Mouse (Mus musculus) forebrain, embryonic 10.5 days (tissue): Measurements from ENCODE around the gene Dmc1. TPM values are rescaled to one million over a fixed set of nuclear protein-coding genes. Genes with fewer than 3 reads are reported as not detected.

ENCODE experiments used
- DNase-seq: peaks from one replicate; pipeline ENCODE4 v3.0.0-alpha.2; 2017; ENCODE audit warnings: low spot score; ENCODE audit errors: extremely low spot score
- H3K27ac ChIP-seq: fragments of 300-500 bp; sonication (generic); 2 replicates; pipeline ENCODE4 v1.5.1; 2016; ENCODE audit warnings: mild to moderate bottlenecking
- H3K27me3 ChIP-seq: fragments of 300-500 bp; sonication (generic); 2 replicates; pipeline ENCODE4 v1.6.1; 2016; ENCODE audit warnings: mild to moderate bottlenecking; ENCODE audit not compliant: poor library complexity, severe bottlenecking
- H3K36me3 ChIP-seq: fragments of 300-500 bp; sonication (generic); replicated peaks from 2 replicates; pipeline ENCODE4 v1.6.1; 2016; ENCODE audit warnings: mild to moderate bottlenecking, moderate library complexity
- H3K4me1 ChIP-seq: fragments of 300-500 bp; sonication (generic); 2 replicates; pipeline ENCODE4 v1.6.1; 2016
- H3K4me3 ChIP-seq: fragments of 300-500 bp; sonication (generic); 2 replicates; pipeline ENCODE4 v1.5.1; 2016; ENCODE audit warnings: mild to moderate bottlenecking, moderate library complexity
- H3K9me3 ChIP-seq: fragments of 300-500 bp; sonication (generic); 2 replicates; pipeline ENCODE4 v1.6.1; 2016; ENCODE audit warnings: mild to moderate bottlenecking, moderate library complexity
- WGBS: fragments of 180-500 bp; shearing (Covaris S2); methylation state at CpG from one replicate; pipeline ENCODE4 v1.1.7; 2016; 5-methylcytosine and 5-hydroxymethylcytosine counted together
- microRNA-seq: library from miRNA; unstranded; fragments of <30 nt; microRNA quantifications from one replicate; pipeline ENCODE4, GENCODE M21; 2017
- polyA plus RNA-seq: library from polyadenylated mRNA; unstranded; fragments of >200 nt; fragmentation: Nextera tagmentation; extraction: Ambion mirVana; gene quantifications from 2 replicates; pipeline ENCODE4 v1.2.1, GENCODE M21; 2016

The Dmc1 gene
- polyA plus RNA-seq, 1 experiment from 2014 or later: 1.2 TPM

GRCm38 (mm10) chr15:79519400-79520220 is 85.3 kb downstream of the Dmc1 start:
- DNase-seq: no peak
- Histone ChIP-seq H3K9me3 (no peaks in the 10 kb centered on the region; the same call in 1 of the 2 replicates), H3K36me3 (no peaks in the 10 kb centered on the region; the same call in 1 of the 2 replicates), H3K27ac (no peak overlapping the region), H3K27me3 (peaks cover 50% of the 10 kb centered on the region), H3K4me3 (no peak overlapping the region), H3K4me1 (peaks cover 25% of the 10 kb centered on the region)
- 50% methylated on average over 16 of the region's 16 CpGs for WGBS

- no peak overlapping the region for H3K27ac ChIP-seq
- H3K36me3 ChIP-seq: no peaks in the 10 kb centered on the region
- H3K27me3 ChIP-seq: peaks cover 60% of the 10 kb centered on the region
- no peak overlapping the region for H3K4me3 ChIP-seq
- no peaks in the 10 kb centered on the region; the same call in 1 of the 2 replicates for H3K9me3 ChIP-seq
- H3K4me1 ChIP-seq: peaks cover 33% of the 10 kb centered on the region
- DNase-seq: no peak
- 87% methylated on average over 3 of the region's 3 CpGs for WGBS
These were observed 86.3 kb downstream of the Dmc1 start for GRCm38 (mm10) chr15:79518571-79518970.

- Histone ChIP-seq H3K27me3 (peaks cover 69% of the 10 kb centered on the region), H3K27ac (no peak overlapping the region)
- 77% methylated on average over 4 of the region's 4 CpGs for WGBS
These were observed 87.2 kb downstream of the Dmc1 start for GRCm38 (mm10) chr15:79517710-79518109.

GRCm38 (mm10) chr15:79516171-79517096 is 88.5 kb downstream of the Dmc1 start, which contains the start of gene Kdelr3:
Kdelr3 (plus strand) TSS chr15:79516411.
- peak within 1 kb of the TSS; percentile 59 for H3K27ac ChIP-seq

More at GRCm38 (mm10) chr15:79517710-79518109, 87.2 kb downstream of the Dmc1 start:
- Histone ChIP-seq H3K9me3 (no peaks in the 10 kb centered on the region; the same call in 1 of the 2 replicates), H3K4me1 (peaks cover 34% of the 10 kb centered on the region), H3K36me3 (no peaks in the 10 kb centered on the region), H3K4me3 (no peak overlapping the region)
- DNase-seq: no peak

GRCm38 (mm10) chr15:79513940-79514339 is 91.0 kb downstream of the Dmc1 start:
- H3K4me3 ChIP-seq: peak overlapping the region; percentile 7; the same call in 1 of the 2 replicates
- no peak overlapping the region for H3K27ac ChIP-seq
- H3K27me3 ChIP-seq: peaks cover 100% of the 10 kb centered on the region
- H3K36me3 ChIP-seq: no peaks in the 10 kb centered on the region
- no peak for DNase-seq
- peaks cover 52% of the 10 kb centered on the region for H3K4me1 ChIP-seq
- H3K9me3 ChIP-seq: no peaks in the 10 kb centered on the region; the same call in 1 of the 2 replicates
- 9% methylated on average over 9 of the region's 9 CpGs for whole genome bisulfite sequencing

More at GRCm38 (mm10) chr15:79516171-79517096, 88.5 kb downstream of the Dmc1 start, which contains the start of gene Kdelr3:
- whole genome bisulfite sequencing: 1% methylated on average over 71 of the region's 71 CpGs
- Histone ChIP-seq H3K27me3 (peaks cover 82% of the 10 kb centered on the region), H3K36me3 (no peaks in the 10 kb centered on the region), H3K9me3 (no peaks in the 10 kb centered on the region; the same call in 1 of the 2 replicates), H3K4me3 (peak within 1 kb of the TSS; percentile 60), H3K4me1 (peaks cover 47% of the 10 kb centered on the region)
- peak; percentile 46 for DNase-seq

- Histone ChIP-seq H3K9me3 (no peaks in the 10 kb centered on the region; the same call in 1 of the 2 replicates), H3K27ac (no peak overlapping the region), H3K27me3 (peaks cover 100% of the 10 kb centered on the region), H3K4me3 (peak overlapping the region; percentile 54), H3K36me3 (no peaks in the 10 kb centered on the region), H3K4me1 (peaks cover 48% of the 10 kb centered on the region)
- DNase-seq: peak; percentile 88
- WGBS: 1% methylated on average over 61 of the region's 61 CpGs
These were observed 93.2 kb downstream of the Dmc1 start for GRCm38 (mm10) chr15:79511553-79512320.

Small RNAs within 50 kb of the gene (microRNA-seq; reads per million reads assigned to microRNA genes)
- not detected for gene Gm27903

Other genes with a start within 250 kb of the Dmc1 start
- 50.0 and 56.1 TPM in 2 replicates for gene Tmem184b, start 201.5 kb downstream of the Dmc1 start, polyA plus RNA-seq
- 117 and 123 TPM in 2 replicates for gene Csnk1e, start 149.5 kb downstream of the Dmc1 start, polyA plus RNA-seq
- gene Kcnj4, start 99.9 kb downstream of the Dmc1 start, polyA plus RNA-seq: not detected in 2 replicates
- gene Kdelr3, start 88.7 kb downstream of the Dmc1 start, polyA plus RNA-seq: 7.4 and 7.5 TPM in 2 replicates
- gene Ddx17, start 58.4 kb downstream of the Dmc1 start, polyA plus RNA-seq: 43.7 and 48.9 TPM in 2 replicates
- 1.8 and 2.5 TPM in 2 replicates for gene Fam227a, start 53.8 kb upstream of the Dmc1 start, polyA plus RNA-seq
- 79.1 and 80.3 TPM in 2 replicates for gene Cby1, start 54.1 kb upstream of the Dmc1 start, polyA plus RNA-seq
- 268 and 286 TPM in 2 replicates for gene Tomm22, start 65.8 kb upstream of the Dmc1 start, polyA plus RNA-seq
- 16.6 and 18.6 TPM in 2 replicates for gene Josd1, start 82.8 kb upstream of the Dmc1 start, polyA plus RNA-seq
- gene Gtpbp1, start 85.7 kb upstream of the Dmc1 start, polyA plus RNA-seq: 48.3 and 52.5 TPM in 2 replicates
- gene Sun2, start 137.4 kb upstream of the Dmc1 start, polyA plus RNA-seq: 2.0 and 3.4 TPM in 2 replicates
- gene Dnal4, start 172.7 kb upstream of the Dmc1 start, polyA plus RNA-seq: 63.3 and 70.8 TPM in 2 replicates
- 1.6 and 1.7 TPM in 2 replicates for gene Nptxr, start 199.7 kb upstream of the Dmc1 start, polyA plus RNA-seq
- not detected in 2 replicates for gene Npcd, start 229.1 kb upstream of the Dmc1 start, polyA plus RNA-seq
- gene Cbx6, start 229.6 kb upstream of the Dmc1 start, polyA plus RNA-seq: 21.6 and 22.3 TPM in 2 replicates